Mouse (Mus musculus): ENCODE measurements around the gene Galnt14. TPM values are rescaled to one million over a fixed set of nuclear protein-coding genes. Genes with fewer than 3 reads are reported as not detected.

Gene Galnt14
- polyA plus RNA-seq (2012; rRNA removed), result 0.08 TPM in 1 of 2 replicates, not detected in the other

GRCm38 (mm10) chr17:73710042-73710911 is at the start of gene Galnt14:
Gene Galnt14 (minus strand): TSS chr17:73710453.
- Histone ChIP-seq H3K4me1 (ENCODE audit: control insufficient read depth, insufficient read depth, low read length) (0 out of 2 replicates have a peak, but pooled peaks cover 2% of the 10 kb centered on the region), H3K4me3 (replicated peaks; ENCODE audit: extremely low read depth, low read depth, low read length) (no peak within 1 kb of the TSS)
- 2% methylated on average over 71 of the region's 75 CpGs for WGBS
- TF ChIP-seq POLR2A (IDR thresholded peaks at IDR 0.05; ENCODE audit: borderline replicate concordance, extremely low read depth, low read depth, low read length), result no peak
- no peak for TF ChIP-seq CTCF (IDR thresholded peaks at IDR 0.05; ENCODE audit: insufficient read depth, low read length)
- DNase-seq, result no peak

GRCm38 (mm10) chr17:73743681-73744311 is 33.5 kb upstream of the Galnt14 start:
- Histone ChIP-seq H3K4me1 (ENCODE audit: control insufficient read depth, insufficient read depth, low read length) (no peaks in the 10 kb centered on the region), H3K4me3 (replicated peaks; ENCODE audit: extremely low read depth, low read depth, low read length) (no peak overlapping the region)
- 3% methylated on average over 6 of the region's 6 CpGs for WGBS
- TF ChIP-seq POLR2A (IDR thresholded peaks at IDR 0.05; ENCODE audit: borderline replicate concordance, extremely low read depth, low read depth, low read length) (no peak), CTCF (IDR thresholded peaks at IDR 0.05; ENCODE audit: insufficient read depth, low read length) (peak; percentile 92)
- peak; percentile 34 for DNase-seq

DNA sequence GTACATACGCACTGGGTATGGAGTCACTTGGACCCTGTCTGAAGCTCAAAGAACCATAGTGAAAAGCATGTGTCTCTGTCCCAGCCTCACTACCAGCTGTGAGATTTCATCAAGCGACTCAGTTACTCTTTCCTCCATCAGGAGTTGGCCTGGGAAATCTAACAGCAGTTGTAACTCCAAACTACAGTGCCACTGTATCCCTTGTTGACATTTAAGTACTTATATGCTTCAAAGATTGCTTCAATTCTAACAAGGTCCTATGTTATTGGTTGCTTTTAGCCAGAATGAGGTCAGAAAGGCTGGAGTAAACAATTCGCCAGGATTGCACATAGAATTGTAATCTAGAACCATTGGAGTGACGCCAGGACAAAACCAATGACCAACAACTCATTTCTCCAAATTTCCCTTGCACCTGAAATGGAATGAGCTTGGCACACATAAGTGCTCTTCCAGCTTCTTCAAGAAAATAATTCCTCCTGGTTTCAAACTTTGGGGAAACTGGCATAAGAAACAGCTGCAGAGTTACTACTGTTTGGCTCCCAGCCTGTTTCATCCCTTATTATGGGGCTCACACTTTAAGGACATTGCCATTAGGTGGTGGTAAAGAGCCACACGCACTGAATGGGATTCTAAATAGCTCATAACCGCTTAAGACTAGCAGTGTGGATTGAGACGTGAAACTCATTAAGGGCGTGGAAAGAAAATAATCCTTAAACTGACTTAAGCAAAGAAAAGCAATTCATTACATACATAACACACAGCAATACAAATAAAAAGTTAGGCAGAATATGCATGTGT is 13.8 kb upstream of the Galnt14 start:
- WGBS, result 44% methylated on average over 8 of the region's 8 CpGs
- no peaks in the 10 kb centered on the region for H3K4me1 ChIP-seq (ENCODE audit: control insufficient read depth, insufficient read depth, low read length)
- no peak overlapping the region for H3K4me3 ChIP-seq (replicated peaks; ENCODE audit: extremely low read depth, low read depth, low read length)
- TF ChIP-seq POLR2A (IDR thresholded peaks at IDR 0.05; ENCODE audit: borderline replicate concordance, extremely low read depth, low read depth, low read length) (no peak), CTCF (IDR thresholded peaks at IDR 0.05; ENCODE audit: insufficient read depth, low read length) (no peak)
- DNase-seq, result no peak

- no peak for DNase-seq
- WGBS, result 88% methylated on average over 2 of the region's 2 CpGs
- TF ChIP-seq POLR2A (IDR thresholded peaks at IDR 0.05; ENCODE audit: borderline replicate concordance, extremely low read depth, low read depth, low read length) (no peak), CTCF (IDR thresholded peaks at IDR 0.05; ENCODE audit: insufficient read depth, low read length) (no peak)
- H3K4me1 ChIP-seq (ENCODE audit: control insufficient read depth, insufficient read depth, low read length), result no peaks in the 10 kb centered on the region
- no peak overlapping the region for H3K4me3 ChIP-seq (replicated peaks; ENCODE audit: extremely low read depth, low read depth, low read length)
Observed at GRCm38 (mm10) chr17:73719021-73719748, 8.9 kb upstream of the Galnt14 start.

DNA sequence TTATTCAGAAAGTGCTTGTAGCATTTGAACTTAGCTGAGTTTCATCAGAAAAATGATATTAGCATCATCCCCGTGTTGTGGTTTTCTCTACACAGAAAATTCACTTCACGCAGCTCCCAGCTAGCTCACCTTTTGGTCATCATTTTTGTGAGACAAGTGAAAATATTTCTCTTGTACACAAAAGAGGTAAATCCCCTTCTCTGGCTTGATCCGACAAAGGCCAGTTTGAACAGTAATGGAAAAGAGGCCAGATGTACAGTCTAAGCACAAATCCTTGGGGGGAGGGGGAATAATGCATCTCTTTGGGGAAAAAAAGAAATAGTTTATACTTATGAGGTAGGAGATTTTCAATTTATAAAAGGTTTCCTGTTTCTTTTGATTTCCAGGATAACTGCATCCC is 6.4 kb upstream of the Galnt14 start:
- no peak for DNase-seq
- Histone ChIP-seq H3K4me1 (ENCODE audit: control insufficient read depth, insufficient read depth, low read length) (no peaks in the 10 kb centered on the region), H3K4me3 (replicated peaks; ENCODE audit: extremely low read depth, low read depth, low read length) (no peak overlapping the region)
- no peak for TF ChIP-seq CTCF (IDR thresholded peaks at IDR 0.05; ENCODE audit: insufficient read depth, low read length)
- TF ChIP-seq POLR2A (IDR thresholded peaks at IDR 0.05; ENCODE audit: borderline replicate concordance, extremely low read depth, low read depth, low read length), result no peak
- WGBS, result 66% methylated on average over 3 of the region's 3 CpGs

GRCm38 (mm10) chr17:73714440-73715221 is 4.4 kb upstream of the Galnt14 start:
- DNase-seq, result no peak
- Histone ChIP-seq H3K4me3 (replicated peaks; ENCODE audit: extremely low read depth, low read depth, low read length) (no peak overlapping the region), H3K4me1 (ENCODE audit: control insufficient read depth, insufficient read depth, low read length) (0 out of 2 replicates have a peak, but pooled peaks cover 2% of the 10 kb centered on the region)
- no peak for TF ChIP-seq CTCF (IDR thresholded peaks at IDR 0.05; ENCODE audit: insufficient read depth, low read length)
- no peak for TF ChIP-seq POLR2A (IDR thresholded peaks at IDR 0.05; ENCODE audit: borderline replicate concordance, extremely low read depth, low read depth, low read length)
- 76% methylated on average over 8 of the region's 8 CpGs for WGBS

DNA sequence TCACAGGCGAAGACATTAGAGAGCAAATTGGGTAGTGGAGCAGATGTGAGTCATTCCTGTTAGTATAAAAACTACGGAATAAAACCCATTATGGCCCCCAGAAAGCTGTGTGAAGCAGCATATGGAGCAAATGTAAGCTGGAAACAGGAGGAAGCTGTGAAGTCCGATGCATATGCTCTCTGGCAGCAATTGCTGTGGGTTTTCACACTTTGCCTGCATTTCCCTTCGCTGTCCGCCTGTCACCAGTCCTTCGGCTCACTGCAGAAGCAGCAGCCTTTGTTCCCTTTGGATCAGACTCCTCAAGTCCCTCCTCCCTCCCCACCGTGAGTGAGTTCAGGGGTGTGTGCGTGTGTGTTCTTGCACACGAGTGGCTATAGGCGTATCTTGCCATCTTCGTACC is 3.1 kb upstream of the Galnt14 start:
- WGBS, result 37% methylated on average over 11 of the region's 11 CpGs
- no peak for TF ChIP-seq POLR2A (IDR thresholded peaks at IDR 0.05; ENCODE audit: borderline replicate concordance, extremely low read depth, low read depth, low read length)
- TF ChIP-seq CTCF (IDR thresholded peaks at IDR 0.05; ENCODE audit: insufficient read depth, low read length), result no peak
- no peak for DNase-seq
- Histone ChIP-seq H3K4me3 (replicated peaks; ENCODE audit: extremely low read depth, low read depth, low read length) (no peak overlapping the region), H3K4me1 (ENCODE audit: control insufficient read depth, insufficient read depth, low read length) (0 out of 2 replicates have a peak, but pooled peaks cover 2% of the 10 kb centered on the region)

DNA sequence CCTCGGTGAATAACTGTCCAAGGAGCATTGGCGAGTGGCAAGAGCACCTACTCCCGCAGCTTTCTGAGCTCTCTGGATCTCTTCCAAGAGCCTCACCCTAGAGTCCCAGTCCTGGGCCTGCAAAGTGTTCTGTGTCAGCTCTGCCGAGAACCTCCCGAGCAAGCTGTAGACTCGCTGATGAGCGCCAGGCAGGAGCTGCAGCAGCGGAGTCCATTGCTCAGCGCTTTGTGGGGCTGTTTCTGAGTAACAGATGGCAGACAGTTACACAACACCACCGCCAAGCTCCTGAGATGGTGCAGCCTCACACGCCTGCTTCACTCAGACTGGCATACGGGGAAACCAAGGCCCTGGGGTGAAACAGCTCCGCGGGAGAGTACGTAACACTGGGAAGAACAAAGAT is 1.7 kb upstream of the Galnt14 start:
- DNase-seq, result no peak
- Histone ChIP-seq H3K4me3 (replicated peaks; ENCODE audit: extremely low read depth, low read depth, low read length) (no peak overlapping the region), H3K4me1 (ENCODE audit: control insufficient read depth, insufficient read depth, low read length) (0 out of 2 replicates have a peak, but pooled peaks cover 2% of the 10 kb centered on the region)
- 66% methylated on average over 15 of the region's 15 CpGs for WGBS
- TF ChIP-seq CTCF (IDR thresholded peaks at IDR 0.05; ENCODE audit: insufficient read depth, low read length), result no peak
- TF ChIP-seq POLR2A (IDR thresholded peaks at IDR 0.05; ENCODE audit: borderline replicate concordance, extremely low read depth, low read depth, low read length), result no peak

Measured in lung, adult 2 months (tissue).